Mouse (Mus musculus): ENCODE measurements around the gene Egf. TPM values are rescaled to one million over a fixed set of nuclear protein-coding genes. Genes with fewer than 3 reads are reported as not detected.

Egf gene
- polyA plus RNA-seq, 1 experiment from 2014 or later, result 2.0 TPM

DNA sequence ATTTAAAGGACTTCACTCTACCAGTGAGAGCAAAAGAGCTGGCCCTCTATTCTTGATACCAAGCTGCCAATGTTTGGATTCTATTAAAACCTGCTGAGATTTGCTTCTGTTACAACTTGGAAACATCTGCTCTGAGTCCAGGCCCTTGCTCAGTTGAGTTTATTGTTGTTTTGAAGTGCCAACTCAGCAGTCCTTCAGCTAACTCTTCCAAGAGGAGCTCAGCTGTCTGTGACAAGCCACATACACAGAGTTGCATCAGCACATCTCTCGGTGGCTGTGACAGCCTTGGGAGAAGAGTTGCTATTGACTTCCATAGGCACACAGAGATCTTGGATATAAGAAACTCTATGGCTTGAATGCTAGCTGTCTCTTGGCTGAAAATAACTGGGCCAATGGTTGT, 124.1 kb downstream of the Egf start:
- H3K4me1 ChIP-seq (ENCODE audit: control insufficient read depth, insufficient read depth, low read length), result no peaks in the 10 kb centered on the region
- H3K36me3 ChIP-seq (ENCODE audit: control insufficient read depth, insufficient read depth, low read length), result peaks cover 8% of the 10 kb centered on the region; the same call in 1 of the 2 replicates
- no peak overlapping the region for H3K4me3 ChIP-seq (ENCODE audit: low read depth, low read length)
- WGBS, result 81% methylated on average over 1 of the region's 1 CpGs
- H3K4me2 ChIP-seq (replicated peaks; ENCODE audit: low read depth, low read length), result no peak overlapping the region
- no peaks in the 10 kb centered on the region for H3K27me3 ChIP-seq (ENCODE audit: control insufficient read depth, insufficient read depth, low read length)
- no peak for ATAC-seq (ENCODE audit: insufficient number of reproducible peaks, insufficient read depth, low FRiP score, low read depth)
- H3K9ac ChIP-seq (replicated peaks; ENCODE audit: low read depth, low read length), result no peak overlapping the region
- no peak overlapping the region for H3K27ac ChIP-seq (ENCODE audit: low read length)
- no peaks in the 10 kb centered on the region for H3K9me3 ChIP-seq (ENCODE audit: control insufficient read depth, low read depth, low read length)

Small RNAs within 50 kb of the gene (microRNA-seq; reads per million reads assigned to microRNA genes)
- gene Gm24515, result not detected

Other genes starting within 250 kb of the Egf start
- 37.6 and 41.3 TPM in 2 replicates for gene Elovl6, start 223.0 kb downstream of the Egf start, polyA plus RNA-seq (2014; fragmentation: Nextera tagmentation; extraction: Ambion mirVana)
- gene Lrit3, start 48.7 kb upstream of the Egf start, polyA plus RNA-seq (2014; fragmentation: Nextera tagmentation; extraction: Ambion mirVana), result 0.16 TPM in 1 of 2 replicates, not detected in the other
- not detected in 2 replicates for gene Rrh, start 67.3 kb upstream of the Egf start, polyA plus RNA-seq (2014; fragmentation: Nextera tagmentation; extraction: Ambion mirVana)
- gene Gar1, start 76.1 kb upstream of the Egf start, polyA plus RNA-seq (2014; fragmentation: Nextera tagmentation; extraction: Ambion mirVana), result 29.5 and 39.4 TPM in 2 replicates
- gene Cfi, start 80.6 kb upstream of the Egf start, polyA plus RNA-seq (2014; fragmentation: Nextera tagmentation; extraction: Ambion mirVana), result 67.4 and 76.1 TPM in 2 replicates
- 38.5 and 50.1 TPM in 2 replicates for gene Pla2g12a, start 123.3 kb upstream of the Egf start, polyA plus RNA-seq (2014; fragmentation: Nextera tagmentation; extraction: Ambion mirVana)
- gene Casp6, start 146.1 kb upstream of the Egf start, polyA plus RNA-seq (2014; fragmentation: Nextera tagmentation; extraction: Ambion mirVana), result 98.6 and 112 TPM in 2 replicates
- 3.0 and 3.4 TPM in 2 replicates for gene Mcub, start 214.9 kb upstream of the Egf start, polyA plus RNA-seq (2014; fragmentation: Nextera tagmentation; extraction: Ambion mirVana)